Mouse (Mus musculus): ENCODE measurements around the gene 4930558K02Rik. TPM values are rescaled to one million over a fixed set of nuclear protein-coding genes. Genes with fewer than 3 reads are reported as not detected.

The 4930558K02Rik gene
- total and polyA plus RNA-seq, 2 experiments from 2014 or later: 0.19 TPM; not detected in 1

- Histone ChIP-seq H3K4me2 (ENCODE audit: low read depth, low read length) (no peak overlapping the region), H3K27ac (peak overlapping the region; percentile 73; the same call in 1 of the 2 replicates), H3K36me3 (ENCODE audit: insufficient read depth, low read length) (no peaks in the 10 kb centered on the region), H3K27me3 (ENCODE audit: insufficient read depth, low read length) (no peaks in the 10 kb centered on the region), H3K4me3 (ENCODE audit: low read length) (no peak overlapping the region), H3K9me3 (ENCODE audit: low read length) (no peaks in the 10 kb centered on the region), H3K9ac (replicated peaks; ENCODE audit: low read length) (no peak overlapping the region), H3K4me1 (ENCODE audit: insufficient read depth, low read length) (no peaks in the 10 kb centered on the region)
- 81% methylated on average over 4 of the region's 4 CpGs for WGBS
- no peak for ATAC-seq
- TF ChIP-seq CTCF (IDR thresholded peaks at IDR 0.05; ENCODE audit: low read depth): no peak
- no peak for DNase-seq (ENCODE audit: low spot score)
Measured at GRCm38 (mm10) chr1:161998781-161999180, 19.3 kb upstream of the 4930558K02Rik start.

- Histone ChIP-seq H3K9me3 (ENCODE audit: low read length) (no peaks in the 10 kb centered on the region), H3K4me3 (ENCODE audit: low read length) (no peak overlapping the region), H3K27ac (no peak overlapping the region), H3K4me2 (ENCODE audit: low read depth, low read length) (no peak overlapping the region), H3K27me3 (ENCODE audit: insufficient read depth, low read length) (no peaks in the 10 kb centered on the region), H3K9ac (replicated peaks; ENCODE audit: low read length) (no peak overlapping the region), H3K4me1 (ENCODE audit: insufficient read depth, low read length) (no peaks in the 10 kb centered on the region), H3K36me3 (ENCODE audit: insufficient read depth, low read length) (0 out of 2 replicates have a peak, but pooled peaks cover 3% of the 10 kb centered on the region)
- no peak for ATAC-seq
- WGBS: 90% methylated on average over 7 of the region's 7 CpGs
- no peak for DNase-seq (ENCODE audit: low spot score)
- no peak for TF ChIP-seq CTCF (IDR thresholded peaks at IDR 0.05; ENCODE audit: low read depth)
Measured at GRCm38 (mm10) chr1:161992389-161992788, 13.0 kb upstream of the 4930558K02Rik start.

GRCm38 (mm10) chr1:161991846-161992245 lies 12.4 kb upstream of the 4930558K02Rik start:
- Histone ChIP-seq H3K4me3 (ENCODE audit: low read length) (no peak overlapping the region), H3K27ac (no peak overlapping the region), H3K27me3 (ENCODE audit: insufficient read depth, low read length) (no peaks in the 10 kb centered on the region), H3K36me3 (ENCODE audit: insufficient read depth, low read length) (0 out of 2 replicates have a peak, but pooled peaks cover 3% of the 10 kb centered on the region), H3K9me3 (ENCODE audit: low read length) (no peaks in the 10 kb centered on the region), H3K9ac (replicated peaks; ENCODE audit: low read length) (no peak overlapping the region), H3K4me1 (ENCODE audit: insufficient read depth, low read length) (no peaks in the 10 kb centered on the region), H3K4me2 (ENCODE audit: low read depth, low read length) (no peak overlapping the region)
- TF ChIP-seq CTCF (IDR thresholded peaks at IDR 0.05; ENCODE audit: low read depth): no peak
- WGBS: 95% methylated on average over 11 of the region's 11 CpGs
- no peak for DNase-seq (ENCODE audit: low spot score)
- no peak for ATAC-seq

GRCm38 (mm10) chr1:161990684-161991578 lies 11.5 kb upstream of the 4930558K02Rik start:
- H3K27ac ChIP-seq: no peak overlapping the region
- H3K27me3 ChIP-seq (ENCODE audit: insufficient read depth, low read length): no peaks in the 10 kb centered on the region
- no peaks in the 10 kb centered on the region for H3K9me3 ChIP-seq (ENCODE audit: low read length)
- H3K4me3 ChIP-seq (ENCODE audit: low read length): no peak overlapping the region
- no peak for TF ChIP-seq CTCF (IDR thresholded peaks at IDR 0.05; ENCODE audit: low read depth)
- H3K4me2 ChIP-seq (ENCODE audit: low read depth, low read length): no peak overlapping the region
- 0 out of 2 replicates have a peak, but pooled peaks cover 3% of the 10 kb centered on the region for H3K36me3 ChIP-seq (ENCODE audit: insufficient read depth, low read length)
- DNase-seq (ENCODE audit: low spot score): no peak
- no peaks in the 10 kb centered on the region for H3K4me1 ChIP-seq (ENCODE audit: insufficient read depth, low read length)
- 70% methylated on average over 10 of the region's 10 CpGs for WGBS
- no peak overlapping the region for H3K9ac ChIP-seq (replicated peaks; ENCODE audit: low read length)
- ATAC-seq: no peak

- Histone ChIP-seq H3K27me3 (ENCODE audit: insufficient read depth, low read length) (no peaks in the 10 kb centered on the region), H3K27ac (no peak overlapping the region)
Measured at GRCm38 (mm10) chr1:161983979-161984566, 4.6 kb upstream of the 4930558K02Rik start.

GRCm38 (mm10) chr1:161983451-161983850 lies 4.0 kb upstream of the 4930558K02Rik start:
- no peak for TF ChIP-seq CTCF (IDR thresholded peaks at IDR 0.05; ENCODE audit: low read depth)
- WGBS: 55% methylated on average over 6 of the region's 6 CpGs
- H3K27me3 ChIP-seq (ENCODE audit: insufficient read depth, low read length): no peaks in the 10 kb centered on the region
- no peak overlapping the region for H3K9ac ChIP-seq (replicated peaks; ENCODE audit: low read length)
- ATAC-seq: no peak
- no peak overlapping the region for H3K4me2 ChIP-seq (ENCODE audit: low read depth, low read length)
- no peak for DNase-seq (ENCODE audit: low spot score)
- H3K4me3 ChIP-seq (ENCODE audit: low read length): no peak overlapping the region
- no peaks in the 10 kb centered on the region for H3K9me3 ChIP-seq (ENCODE audit: low read length)
- H3K36me3 ChIP-seq (ENCODE audit: insufficient read depth, low read length): no peaks in the 10 kb centered on the region
- H3K4me1 ChIP-seq (ENCODE audit: insufficient read depth, low read length): no peaks in the 10 kb centered on the region
- no peak overlapping the region for H3K27ac ChIP-seq

More at GRCm38 (mm10) chr1:161983979-161984566, 4.6 kb upstream of the 4930558K02Rik start:
- TF ChIP-seq CTCF (IDR thresholded peaks at IDR 0.05; ENCODE audit: low read depth): no peak
- DNase-seq (ENCODE audit: low spot score) (no peak), ATAC-seq (no peak)
- H3K36me3 ChIP-seq (ENCODE audit: insufficient read depth, low read length): no peaks in the 10 kb centered on the region
- no peak overlapping the region for H3K9ac ChIP-seq (replicated peaks; ENCODE audit: low read length)
- no peak overlapping the region for H3K4me3 ChIP-seq (ENCODE audit: low read length)
- H3K4me1 ChIP-seq (ENCODE audit: insufficient read depth, low read length): no peaks in the 10 kb centered on the region
- H3K4me2 ChIP-seq (ENCODE audit: low read depth, low read length): no peak overlapping the region
- H3K9me3 ChIP-seq (ENCODE audit: low read length): no peaks in the 10 kb centered on the region
- WGBS: 29% methylated on average over 4 of the region's 4 CpGs
